Mouse (Mus musculus) urinary bladder, postnatal 0 days (tissue): ENCODE results near the gene Ddx3y. TPM values are rescaled to one million over a fixed set of nuclear protein-coding genes. Genes with fewer than 3 reads are reported as not detected.

Source experiments
- polyA plus RNA-seq: library from polyadenylated mRNA; unstranded; fragments of >200 nt; fragmentation: Nextera tagmentation; extraction: Ambion mirVana; gene quantifications from 2 replicates; pipeline ENCODE4 v1.2.1, GENCODE M21; 2015

Ddx3y gene
- 34.3 and 42.7 TPM in 2 replicates for polyA plus RNA-seq

GRCm38 (mm10) chrY:1286171-1286795 lies at the start of gene Ddx3y:
Ddx3y (minus strand) TSS chrY:1286629.

GRCm38 (mm10) chrY:1245426-1245863 lies 41.0 kb downstream of the Ddx3y start, which contains the start of gene Uty:
Uty (minus strand) TSS chrY:1245759.

Other genes starting within 250 kb of the Ddx3y start
- gene Uty, start 40.9 kb downstream of the Ddx3y start, polyA plus RNA-seq, result 9.9 and 10.5 TPM in 2 replicates
- not detected in 2 replicates for gene Usp9y, start 173.2 kb upstream of the Ddx3y start, polyA plus RNA-seq